Mouse (Mus musculus) kidney, adult 2 months (tissue): ENCODE results near the gene Kif27.

Source experiments
- CTCF ChIP-seq: fragments of 200-500 bp; conservative IDR thresholded peaks from 2 replicates; pipeline ENCODE4 v1.5.1; 2011; ENCODE audit warnings: low read depth, mild to moderate bottlenecking, control low read depth, low read length, moderate library complexity, mixed read lengths; ENCODE audit not compliant: insufficient read depth, insufficient read length
- POLR2A ChIP-seq: fragments of 200-500 bp; IDR thresholded peaks from one replicate; pipeline ENCODE4 v1.6.1; 2011; ENCODE audit warnings: low read depth, low read length, control low read depth

GRCm38 (mm10) chr13:58388379-58388778, 29.5 kb upstream of the Kif27 start:
- TF ChIP-seq CTCF (no peak), POLR2A (no peak)
